Mouse (Mus musculus) forebrain, embryonic 13.5 days (tissue): ENCODE results near the gene Fzd10. TPM values are rescaled to one million over a fixed set of nuclear protein-coding genes. Genes with fewer than 3 reads are reported as not detected.

ENCODE experiments used
- ATAC-seq: fragments of 200-750 bp; cut with Nextera tagmentation; 2 replicates; pipeline ENCODE4 v1.8.0; 2017
- H3K27ac ChIP-seq: fragments of 300-500 bp; sonication (generic); 2 replicates; pipeline ENCODE4 v1.5.1; 2015; ENCODE audit warnings: inconsistent platforms, mild to moderate bottlenecking, moderate library complexity
- H3K27me3 ChIP-seq: fragments of 300-500 bp; sonication (generic); 2 replicates; pipeline ENCODE4 v1.6.1; 2015; ENCODE audit warnings: mild to moderate bottlenecking, inconsistent platforms
- H3K36me3 ChIP-seq: fragments of 300-500 bp; sonication (generic); 2 replicates; pipeline ENCODE4 v1.6.1; 2015; ENCODE audit warnings: mild to moderate bottlenecking, inconsistent platforms; ENCODE audit not compliant: poor library complexity, severe bottlenecking
- H3K4me1 ChIP-seq: fragments of 300-500 bp; sonication (generic); 2 replicates; pipeline ENCODE4 v1.6.1; 2015; ENCODE audit warnings: inconsistent platforms
- H3K4me2 ChIP-seq: fragments of 300-500 bp; sonication (generic); 2 replicates; pipeline ENCODE4 v1.6.1; 2015; ENCODE audit warnings: inconsistent platforms, mild to moderate bottlenecking, moderate library complexity
- H3K4me3 ChIP-seq: fragments of 300-500 bp; sonication (generic); 2 replicates; pipeline ENCODE4 v1.5.1; 2015; ENCODE audit warnings: mild to moderate bottlenecking, inconsistent platforms
- H3K9ac ChIP-seq: fragments of 300-500 bp; sonication (generic); 2 replicates; pipeline ENCODE4 v1.6.1; 2015; ENCODE audit warnings: mild to moderate bottlenecking, inconsistent platforms
- H3K9me3 ChIP-seq: fragments of 300-500 bp; sonication (generic); replicated peaks from 2 replicates; pipeline ENCODE4 v1.6.1; 2016; ENCODE audit warnings: inconsistent platforms
- WGBS: fragments of 180-500 bp; shearing (Covaris S2); methylation state at CpG from one replicate; pipeline ENCODE4 v1.1.7; 2015; 5-methylcytosine and 5-hydroxymethylcytosine counted together
- polyA plus RNA-seq: library from polyadenylated mRNA; unstranded; fragments of >200 nt; fragmentation: Nextera tagmentation; extraction: Ambion mirVana; gene quantifications from 2 replicates; pipeline ENCODE4 v1.2.1, GENCODE M21; 2015

Fzd10 gene
- polyA plus RNA-seq, 1 experiment from 2014 or later = 2.0 TPM

- Histone ChIP-seq H3K4me1 (no peaks in the 10 kb centered on the region), H3K27me3 (peaks cover 50% of the 10 kb centered on the region), H3K4me3 (no peak overlapping the region), H3K9ac (no peak overlapping the region), H3K27ac (no peak overlapping the region), H3K9me3 (peaks cover 3% of the 10 kb centered on the region; the same call in 1 of the 2 replicates), H3K36me3 (no peaks in the 10 kb centered on the region), H3K4me2 (no peak overlapping the region)
- 57% methylated on average over 4 of the region's 4 CpGs for WGBS
- ATAC-seq = no peak
Measured at GRCm38 (mm10) chr5:128580931-128581330, 19.7 kb upstream of the Fzd10 start.

- Histone ChIP-seq H3K4me1 (no peaks in the 10 kb centered on the region), H3K4me2 (no peak overlapping the region), H3K27me3 (peaks cover 53% of the 10 kb centered on the region), H3K4me3 (no peak overlapping the region), H3K9ac (no peak overlapping the region), H3K9me3 (peaks cover 3% of the 10 kb centered on the region; the same call in 1 of the 2 replicates), H3K27ac (no peak overlapping the region), H3K36me3 (no peaks in the 10 kb centered on the region)
- no peak for ATAC-seq
- 14% methylated on average over 8 of the region's 8 CpGs for WGBS
Measured at GRCm38 (mm10) chr5:128581516-128581921, 19.1 kb upstream of the Fzd10 start.

GRCm38 (mm10) chr5:128589231-128589630 is 11.4 kb upstream of the Fzd10 start:
- no peak overlapping the region for H3K9ac ChIP-seq
- ATAC-seq = no peak

GRCm38 (mm10) chr5:128593446-128593845 is 7.2 kb upstream of the Fzd10 start:
- Histone ChIP-seq H3K4me2 (no peak overlapping the region), H3K9me3 (no peaks in the 10 kb centered on the region), H3K27ac (no peak overlapping the region), H3K9ac (no peak overlapping the region), H3K36me3 (no peaks in the 10 kb centered on the region), H3K4me3 (no peak overlapping the region), H3K4me1 (peaks cover 17% of the 10 kb centered on the region), H3K27me3 (peaks cover 97% of the 10 kb centered on the region)
- ATAC-seq = no peak
- 80% methylated on average over 13 of the region's 13 CpGs for WGBS

More at GRCm38 (mm10) chr5:128589231-128589630, 11.4 kb upstream of the Fzd10 start:
- no peaks in the 10 kb centered on the region for H3K36me3 ChIP-seq
- H3K4me3 ChIP-seq = no peak overlapping the region
- H3K4me2 ChIP-seq = no peak overlapping the region
- H3K9me3 ChIP-seq = no peaks in the 10 kb centered on the region
- no peaks in the 10 kb centered on the region for H3K4me1 ChIP-seq
- H3K27me3 ChIP-seq = peaks cover 75% of the 10 kb centered on the region
- 87% methylated on average over 1 of the region's 1 CpGs for WGBS
- no peak overlapping the region for H3K27ac ChIP-seq

GRCm38 (mm10) chr5:128596813-128597212 is 3.8 kb upstream of the Fzd10 start:
- no peak for ATAC-seq
- WGBS = 0% methylated on average over 20 of the region's 20 CpGs
- Histone ChIP-seq H3K4me2 (peak overlapping the region; percentile 55), H3K9ac (no peak overlapping the region), H3K4me1 (peaks cover 51% of the 10 kb centered on the region), H3K27me3 (peaks cover 100% of the 10 kb centered on the region), H3K36me3 (no peaks in the 10 kb centered on the region), H3K27ac (no peak overlapping the region), H3K4me3 (peak overlapping the region; percentile 32), H3K9me3 (no peaks in the 10 kb centered on the region)

GRCm38 (mm10) chr5:128597381-128597780 is 3.3 kb upstream of the Fzd10 start:
- H3K27me3 ChIP-seq = peaks cover 100% of the 10 kb centered on the region
- no peaks in the 10 kb centered on the region for H3K9me3 ChIP-seq
- peak overlapping the region; percentile 55 for H3K4me2 ChIP-seq
- WGBS = 7% methylated on average over 4 of the region's 4 CpGs
- no peak overlapping the region for H3K4me3 ChIP-seq
- no peak overlapping the region for H3K27ac ChIP-seq
- H3K4me1 ChIP-seq = peaks cover 57% of the 10 kb centered on the region
- no peak overlapping the region for H3K9ac ChIP-seq
- no peaks in the 10 kb centered on the region for H3K36me3 ChIP-seq
- no peak for ATAC-seq

- Histone ChIP-seq H3K9ac (no peak overlapping the region), H3K27me3 (peaks cover 100% of the 10 kb centered on the region), H3K4me1 (peaks cover 65% of the 10 kb centered on the region), H3K36me3 (no peaks in the 10 kb centered on the region), H3K4me2 (peak overlapping the region; percentile 95), H3K27ac (no peak overlapping the region), H3K4me3 (no peak overlapping the region), H3K9me3 (no peaks in the 10 kb centered on the region)
- WGBS = 2% methylated on average over 10 of the region's 10 CpGs
- no peak for ATAC-seq
Measured at GRCm38 (mm10) chr5:128598191-128598720, 2.4 kb upstream of the Fzd10 start.

- peaks cover 67% of the 10 kb centered on the region for H3K4me1 ChIP-seq
- H3K36me3 ChIP-seq = no peaks in the 10 kb centered on the region
- H3K4me2 ChIP-seq = peak overlapping the region; percentile 95
- no peak for ATAC-seq
- H3K27ac ChIP-seq = peak overlapping the region; percentile 25
- H3K27me3 ChIP-seq = peaks cover 99% of the 10 kb centered on the region
- under 1% methylated on average over 20 of the region's 20 CpGs for WGBS
- H3K9me3 ChIP-seq = no peaks in the 10 kb centered on the region
- H3K9ac ChIP-seq = peak overlapping the region; percentile 40; the same call in 1 of the 2 replicates
- H3K4me3 ChIP-seq = peak overlapping the region; percentile 55; the same call in 1 of the 2 replicates
Measured at GRCm38 (mm10) chr5:128598760-128599364, 1.8 kb upstream of the Fzd10 start.

- H3K4me3 ChIP-seq = peak overlapping the region; percentile 55
- ATAC-seq = no peak
- no peaks in the 10 kb centered on the region for H3K9me3 ChIP-seq
- peak overlapping the region; percentile 25; the same call in 1 of the 2 replicates for H3K27ac ChIP-seq
- peaks cover 67% of the 10 kb centered on the region for H3K4me1 ChIP-seq
- H3K27me3 ChIP-seq = peaks cover 99% of the 10 kb centered on the region
- under 1% methylated on average over 28 of the region's 28 CpGs for WGBS
- peak overlapping the region; percentile 95 for H3K4me2 ChIP-seq
- peak overlapping the region; percentile 43 for H3K9ac ChIP-seq
- no peaks in the 10 kb centered on the region for H3K36me3 ChIP-seq
Measured at GRCm38 (mm10) chr5:128599365-128600071, 1.1 kb upstream of the Fzd10 start.

GRCm38 (mm10) chr5:128601036-128602019 is 684 bp downstream of the Fzd10 start:
- under 1% methylated on average over 87 of the region's 87 CpGs for WGBS
- Histone ChIP-seq H3K27ac (peak overlapping the region; percentile 57), H3K4me2 (peak overlapping the region; percentile 95), H3K36me3 (no peaks in the 10 kb centered on the region), H3K4me1 (peaks cover 66% of the 10 kb centered on the region), H3K9me3 (no peaks in the 10 kb centered on the region), H3K27me3 (peaks cover 98% of the 10 kb centered on the region), H3K4me3 (peak overlapping the region; percentile 55), H3K9ac (peak overlapping the region; percentile 63)
- peak; percentile 54 for ATAC-seq

- Histone ChIP-seq H3K4me2 (no peak overlapping the region), H3K4me3 (no peak overlapping the region), H3K4me1 (peaks cover 53% of the 10 kb centered on the region), H3K9ac (no peak overlapping the region), H3K27me3 (peaks cover 98% of the 10 kb centered on the region), H3K9me3 (no peaks in the 10 kb centered on the region), H3K27ac (no peak overlapping the region), H3K36me3 (no peaks in the 10 kb centered on the region)
- 12% methylated on average over 1 of the region's 1 CpGs for WGBS
- no peak for ATAC-seq
Measured at GRCm38 (mm10) chr5:128603693-128604092, 3.0 kb downstream of the Fzd10 start.
